Mouse (Mus musculus) heart, adult 18-20 months (tissue): ENCODE measurements around the gene Gm42906. TPM values are rescaled to one million over a fixed set of nuclear protein-coding genes. Genes with fewer than 3 reads are reported as not detected.

Experiments
- DNase-seq, 2 experiments: peaks; one replicate each; pipeline ENCODE4 v3.0.0; 2021 to 2022; ENCODE audit warnings: mixed read lengths in 1 of 2
- total RNA-seq, 2 experiments: library from RNA; stranded (reverse); gene quantifications; 2 replicates each; pipeline ENCODE4 v1.2.3; 2021

Gene Gm42906
- total RNA-seq, 2 experiments from 2014 or later = 1.7 TPM; not detected in 1

DNA sequence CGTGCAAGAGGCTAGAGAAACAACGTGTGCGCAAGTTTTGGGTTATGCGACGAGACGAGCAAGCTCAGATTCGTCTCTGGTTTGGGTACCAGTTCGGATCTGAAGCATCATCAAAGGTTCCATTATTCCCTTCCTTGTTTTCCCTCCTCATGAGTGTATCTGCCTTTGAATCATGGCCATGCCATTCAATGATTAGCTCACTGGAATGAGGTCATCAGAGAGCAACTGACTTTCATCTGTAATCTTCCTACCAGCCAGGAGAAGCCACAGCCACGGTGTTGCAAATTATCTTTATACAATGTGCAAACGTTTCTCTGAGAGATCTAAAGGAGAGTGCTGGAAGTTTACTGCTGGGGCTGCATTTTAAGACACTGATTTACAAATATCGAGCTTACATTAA, 240.6 kb downstream of the Gm42906 start:
- no peak for DNase-seq

- DNase-seq = no peak
Observed at GRCm38 (mm10) chr5:151185286-151185856, 242.6 kb downstream of the Gm42906 start.

- peak; percentile 68 for DNase-seq
Observed at GRCm38 (mm10) chr5:151183656-151184240, 244.2 kb downstream of the Gm42906 start.

- DNase-seq = peak in 1 of 2 experiments; percentile 64
Observed at GRCm38 (mm10) chr5:151181288-151181687, 246.7 kb downstream of the Gm42906 start.

GRCm38 (mm10) chr5:151180176-151180785, 247.7 kb downstream of the Gm42906 start:
- no peak for DNase-seq

DNA sequence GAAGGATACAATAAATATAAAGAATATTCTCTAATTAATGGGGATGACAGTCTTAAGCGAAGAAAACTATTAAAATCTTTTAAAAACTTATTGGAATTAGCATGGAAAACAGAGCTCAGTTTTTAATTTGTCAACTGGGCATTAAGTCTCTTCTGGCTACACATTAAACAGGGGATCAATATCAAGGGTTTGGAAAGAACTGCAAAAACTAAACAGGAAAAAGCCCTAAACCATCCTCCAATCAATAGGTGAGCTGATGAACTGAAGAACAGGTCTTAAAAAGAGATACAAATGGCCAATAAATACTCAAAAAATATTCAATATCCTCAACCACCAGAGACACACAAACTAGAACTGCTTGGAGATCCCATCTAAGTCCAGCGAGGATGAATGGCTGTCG, 250.8 kb downstream of the Gm42906 start:
- no peak for DNase-seq

GRCm38 (mm10) chr5:151175897-151176313, 252.1 kb downstream of the Gm42906 start:
- DNase-seq = no peak

DNA sequence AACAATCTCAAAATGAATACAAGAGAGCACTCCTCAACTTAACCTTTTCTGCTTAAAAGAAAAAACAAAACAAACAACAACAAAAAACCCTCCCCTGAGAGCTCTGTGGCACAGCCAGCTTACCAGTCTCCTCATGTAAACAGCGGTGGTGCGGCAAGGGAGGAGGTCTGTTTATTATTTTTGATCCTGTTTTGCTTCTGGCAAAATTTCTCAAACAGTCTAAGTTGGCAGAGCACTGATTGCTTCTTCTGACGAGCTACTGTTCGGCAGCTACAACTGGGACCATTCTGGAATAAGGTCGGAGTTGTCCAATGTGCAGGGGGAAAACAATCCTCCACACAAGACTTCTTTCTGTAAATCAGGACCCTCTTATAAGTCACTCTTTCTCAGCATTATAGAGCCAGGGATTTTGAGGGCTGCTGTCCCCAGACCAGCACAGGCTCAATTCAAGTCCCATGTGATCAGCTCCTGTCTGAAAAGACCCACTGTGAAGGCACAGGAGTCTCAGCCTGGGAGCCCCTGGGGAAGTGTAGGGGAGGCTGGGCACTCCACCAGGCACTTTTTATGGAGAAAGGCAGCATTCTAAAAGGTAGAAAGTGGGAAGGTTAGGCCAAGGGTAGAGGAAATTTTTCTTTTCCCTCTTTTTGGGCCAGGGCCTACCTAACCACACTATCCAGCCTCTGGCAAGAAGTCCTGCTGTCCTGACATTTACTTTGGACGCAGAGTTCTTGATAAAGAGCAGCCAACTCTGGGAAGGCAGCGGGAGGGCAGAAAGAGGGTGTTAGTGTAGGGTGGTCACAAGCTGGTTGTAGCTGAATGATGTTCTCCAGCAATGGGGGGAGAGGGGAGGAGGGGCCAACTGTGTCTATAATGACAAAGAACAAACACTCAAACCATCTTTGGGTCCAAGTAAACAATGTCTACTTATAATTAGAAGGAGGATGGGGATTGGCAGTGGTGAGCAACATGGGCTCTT, 253.2 kb downstream of the Gm42906 start:
- DNase-seq = peak; percentile 70 to 77

DNA sequence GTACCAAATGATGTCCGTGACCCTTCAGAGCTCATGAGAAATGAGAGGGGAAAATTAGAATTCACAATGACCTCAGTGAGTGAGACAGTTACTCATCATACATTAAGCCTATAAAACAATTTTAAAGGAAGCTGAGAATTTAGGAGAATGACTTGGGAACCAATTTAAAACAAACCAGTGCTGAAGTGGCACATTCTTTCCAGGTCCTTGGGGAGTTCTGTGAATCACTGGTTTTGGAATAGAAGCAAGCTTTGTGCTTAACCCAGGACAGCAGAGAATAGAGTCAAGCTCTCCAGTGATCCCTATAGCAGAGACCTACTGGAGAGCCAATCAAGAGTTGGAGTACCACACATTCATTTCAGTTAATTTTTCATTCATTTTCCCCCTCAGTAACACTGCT, 254.2 kb downstream of the Gm42906 start:
- peak in 1 of 2 experiments; percentile 51 for DNase-seq

- DNase-seq = no peak
Observed at GRCm38 (mm10) chr5:151170168-151170750, 257.7 kb downstream of the Gm42906 start.

DNA sequence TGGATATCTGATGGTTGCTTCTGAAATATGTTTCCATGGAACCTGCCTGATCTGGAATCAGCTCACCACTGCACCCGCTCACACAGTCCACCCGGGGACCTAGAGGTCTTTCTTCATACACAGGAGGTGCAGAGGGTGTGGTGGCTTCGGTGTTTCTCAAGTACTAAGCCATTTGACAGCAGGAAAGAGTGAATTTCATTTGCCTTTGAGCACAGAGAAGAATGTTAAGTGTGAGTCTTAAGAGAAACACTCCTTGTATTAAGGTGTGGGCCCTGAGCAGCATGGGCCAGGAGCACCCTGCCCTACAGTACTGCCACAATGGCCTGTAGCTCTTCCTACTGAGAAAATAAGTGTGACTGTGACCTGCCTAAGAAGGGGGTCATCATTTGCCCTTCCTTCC, 259.8 kb downstream of the Gm42906 start:
- DNase-seq = no peak

DNA sequence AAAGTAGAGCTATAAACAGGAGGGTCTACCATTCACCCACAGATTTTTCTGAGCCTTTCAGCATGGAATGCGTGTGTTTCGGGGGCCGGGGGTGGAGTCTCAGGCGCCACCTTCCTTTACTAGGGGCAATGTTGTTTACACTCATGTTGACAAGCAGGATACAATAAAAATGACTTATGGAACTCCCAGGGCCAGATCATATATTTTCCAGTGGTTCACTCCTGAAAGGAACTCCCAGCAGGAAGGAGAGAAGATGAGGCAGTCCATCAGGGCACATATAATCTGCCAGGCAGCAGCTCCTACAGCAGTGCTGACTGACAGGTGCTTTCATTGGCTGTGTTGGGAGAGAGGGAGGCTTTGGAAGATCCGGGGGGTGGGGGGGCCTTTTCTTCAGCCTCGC, 260.3 kb downstream of the Gm42906 start:
- DNase-seq = no peak

- DNase-seq = peak; percentile 81 to 86
Observed at GRCm38 (mm10) chr5:151166266-151166665, 261.7 kb downstream of the Gm42906 start.

DNA sequence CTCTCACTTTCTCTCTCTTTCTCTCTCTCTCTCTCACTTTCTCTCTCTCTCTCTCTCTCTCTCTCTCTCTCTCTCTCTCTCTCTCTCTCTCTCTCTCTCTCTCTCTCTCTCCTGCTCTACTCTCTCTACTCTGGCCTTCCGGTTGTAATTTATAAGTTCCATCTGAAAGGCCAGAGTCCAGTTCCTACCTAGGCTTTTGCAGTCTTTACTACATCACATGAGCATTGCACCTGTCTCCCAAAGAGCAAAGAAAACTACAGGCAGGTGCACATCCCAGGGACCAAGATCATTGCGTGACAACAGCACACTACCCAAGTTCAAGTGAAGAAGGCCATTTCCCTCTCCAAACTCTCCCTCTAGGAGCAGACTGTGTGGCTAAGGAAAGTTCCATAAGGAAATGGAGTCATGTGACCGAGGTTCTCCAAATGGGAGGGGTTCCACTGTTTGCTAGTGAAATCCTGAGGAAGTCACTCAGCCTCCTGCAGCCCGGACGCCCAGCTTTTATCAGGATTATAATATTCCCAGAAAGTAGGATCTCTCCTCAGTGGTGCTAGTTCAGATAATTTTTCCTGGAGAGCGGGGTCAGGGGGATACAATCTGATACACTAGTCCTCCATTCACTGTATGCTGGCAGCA, 262.5 kb downstream of the Gm42906 start:
- DNase-seq = no peak

GRCm38 (mm10) chr5:151164815-151165214, 263.1 kb downstream of the Gm42906 start:
- no peak for DNase-seq

DNA sequence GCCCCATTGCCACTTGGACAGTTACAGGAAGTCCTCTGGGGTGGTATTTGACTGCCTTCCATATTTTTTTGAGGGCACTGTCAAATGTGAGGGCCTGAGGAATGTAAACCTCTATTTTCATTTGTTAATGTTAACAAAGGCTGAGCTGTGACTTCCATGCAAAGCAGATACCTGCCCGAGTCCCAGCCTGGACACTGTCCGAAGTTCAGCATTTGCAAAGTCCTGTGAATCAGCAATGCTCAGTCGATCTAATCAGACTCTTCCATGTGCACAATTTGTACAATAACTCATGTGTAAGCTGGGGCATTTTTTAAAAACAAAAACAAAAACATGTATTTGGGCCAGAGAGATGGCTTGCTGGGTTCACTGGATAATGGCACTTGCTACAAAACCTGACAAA, 265.3 kb downstream of the Gm42906 start:
- no peak for DNase-seq

GRCm38 (mm10) chr5:151155247-151155646, 272.7 kb downstream of the Gm42906 start:
- DNase-seq = no peak

- peak; percentile 66 to 82 for DNase-seq
Observed at GRCm38 (mm10) chr5:151154780-151155179, 273.2 kb downstream of the Gm42906 start.

DNA sequence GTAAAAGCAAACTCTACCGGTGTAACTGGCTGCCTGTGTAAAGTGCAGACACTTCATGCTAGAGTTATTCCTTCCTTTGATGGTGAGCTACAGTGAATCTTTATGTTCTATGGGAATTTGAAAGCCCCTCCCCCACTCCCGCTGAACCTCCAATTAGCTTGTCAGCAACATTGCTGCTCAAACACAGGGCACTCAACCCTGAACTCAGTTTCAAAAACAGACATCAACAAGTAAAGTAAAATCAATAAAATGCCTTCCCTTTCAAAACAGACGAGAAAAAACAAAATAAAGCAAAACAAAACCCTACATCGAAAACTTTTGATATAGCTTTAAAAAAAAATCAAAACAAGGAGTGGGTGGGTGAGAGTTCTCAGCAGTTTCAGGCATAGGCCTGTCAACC, 273.9 kb downstream of the Gm42906 start:
- DNase-seq = no peak

- DNase-seq = peak; percentile 40 to 54
Observed at GRCm38 (mm10) chr5:151151549-151151948, 276.4 kb downstream of the Gm42906 start.

- DNase-seq = no peak
Observed at GRCm38 (mm10) chr5:151149509-151149908, 278.5 kb downstream of the Gm42906 start.

GRCm38 (mm10) chr5:151148079-151148478, 279.9 kb downstream of the Gm42906 start:
- DNase-seq = no peak
